Mouse (Mus musculus) neural tube, embryonic 13.5 days (tissue): ENCODE results near the gene Fam198b. TPM values are rescaled to one million over a fixed set of nuclear protein-coding genes. Genes with fewer than 3 reads are reported as not detected.
"Not testable (repeated sequence)": the region's sequence is repeated elsewhere in the genome, so short reads cannot be mapped to it uniquely, and the experiment has no call there.

ENCODE experiments used
- ATAC-seq: fragments of 200-750 bp; cut with Nextera tagmentation; 2 replicates; pipeline ENCODE4 v1.8.0; 2017; ENCODE audit warnings: low read depth, mild to moderate bottlenecking, moderate TSS enrichment, moderate library complexity
- H3K27ac ChIP-seq: fragments of 300-500 bp; sonication (generic); replicated peaks from 2 replicates; pipeline ENCODE4 v1.5.1; 2015; ENCODE audit warnings: moderate library complexity, mild to moderate bottlenecking, inconsistent platforms
- H3K27me3 ChIP-seq: fragments of 300-500 bp; sonication (generic); 2 replicates; pipeline ENCODE4 v1.6.1; 2015; ENCODE audit warnings: mild to moderate bottlenecking, inconsistent platforms
- H3K36me3 ChIP-seq: fragments of 300-500 bp; sonication (generic); 2 replicates; pipeline ENCODE4 v1.6.1; 2015; ENCODE audit warnings: mild to moderate bottlenecking, inconsistent platforms
- H3K4me1 ChIP-seq: fragments of 300-500 bp; sonication (generic); replicated peaks from 2 replicates; pipeline ENCODE4 v1.6.1; 2015; ENCODE audit warnings: inconsistent platforms
- H3K4me2 ChIP-seq: fragments of 300-500 bp; sonication (generic); 2 replicates; pipeline ENCODE4 v1.6.1; 2015; ENCODE audit warnings: inconsistent platforms, mild to moderate bottlenecking, moderate library complexity
- H3K4me3 ChIP-seq: fragments of 300-500 bp; sonication (generic); 2 replicates; pipeline ENCODE4 v1.5.1; 2015; ENCODE audit warnings: mild to moderate bottlenecking, inconsistent platforms
- H3K9ac ChIP-seq: fragments of 300-500 bp; sonication (generic); 2 replicates; pipeline ENCODE4 v1.6.1; 2015; ENCODE audit warnings: moderate library complexity, mild to moderate bottlenecking, inconsistent platforms
- H3K9me3 ChIP-seq: fragments of 300-500 bp; sonication (generic); 2 replicates; pipeline ENCODE4 v1.6.1; 2016; ENCODE audit warnings: inconsistent platforms
- WGBS: fragments of 180-500 bp; shearing (Covaris S2); methylation state at CpG from one replicate; pipeline ENCODE4 v1.1.7; 2015; 5-methylcytosine and 5-hydroxymethylcytosine counted together
- polyA plus RNA-seq: library from polyadenylated mRNA; unstranded; fragments of >200 nt; fragmentation: Nextera tagmentation; extraction: Ambion mirVana; gene quantifications from 2 replicates; pipeline ENCODE4 v1.2.1, GENCODE M21; 2015

Fam198b gene
- polyA plus RNA-seq, 1 experiment from 2014 or later, result 7.8 TPM

GRCm38 (mm10) chr3:79936213-79936612 is 51.9 kb downstream of the Fam198b start:
- Histone ChIP-seq H3K4me3 (no peak overlapping the region), H3K4me1 (0 out of 2 replicates have a peak, but pooled peaks cover 1% of the 10 kb centered on the region), H3K9me3 (no peaks in the 10 kb centered on the region), H3K27me3 (no peaks in the 10 kb centered on the region), H3K9ac (no peak overlapping the region), H3K27ac (no peak overlapping the region), H3K4me2 (no peak overlapping the region), H3K36me3 (no peaks in the 10 kb centered on the region)
- WGBS, result 81% methylated on average over 6 of the region's 6 CpGs
- ATAC-seq, result no peak

GRCm38 (mm10) chr3:79936730-79937447 is 52.6 kb downstream of the Fam198b start:
- H3K9ac ChIP-seq, result no peak overlapping the region
- H3K4me2 ChIP-seq, result no peak overlapping the region
- no peaks in the 10 kb centered on the region for H3K4me1 ChIP-seq
- 87% methylated on average over 3 of the region's 3 CpGs for WGBS
- no peak overlapping the region for H3K27ac ChIP-seq
- no peak for ATAC-seq
- H3K36me3 ChIP-seq, result no peaks in the 10 kb centered on the region
- no peak overlapping the region for H3K4me3 ChIP-seq
- H3K27me3 ChIP-seq, result no peaks in the 10 kb centered on the region
- no peaks in the 10 kb centered on the region for H3K9me3 ChIP-seq

DNA sequence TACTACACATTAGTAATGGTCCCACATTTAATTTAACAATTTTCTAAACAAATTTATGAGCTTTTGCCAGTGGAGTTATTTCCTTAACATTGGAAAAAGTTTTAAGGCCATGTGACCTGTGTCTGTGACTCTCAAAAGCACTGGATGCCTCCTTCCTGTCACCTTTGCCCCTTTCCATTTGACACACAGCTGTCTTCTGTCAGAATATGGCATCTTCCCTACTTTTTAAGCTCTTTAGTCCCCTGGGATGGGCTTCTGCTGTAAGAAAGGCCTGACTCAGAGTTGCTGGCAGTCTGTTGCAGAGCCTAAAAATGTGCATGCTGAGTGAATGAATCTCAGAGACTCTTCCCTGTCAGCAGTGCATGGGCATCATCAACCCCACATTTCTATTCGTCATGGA is 63.4 kb downstream of the Fam198b start:
- H3K4me2 ChIP-seq, result no peak overlapping the region
- no peak for ATAC-seq
- WGBS, result 66% methylated on average over 1 of the region's 1 CpGs
- H3K4me1 ChIP-seq, result no peaks in the 10 kb centered on the region
- H3K27me3 ChIP-seq, result no peaks in the 10 kb centered on the region
- H3K4me3 ChIP-seq, result no peak overlapping the region
- no peaks in the 10 kb centered on the region for H3K36me3 ChIP-seq
- no peak overlapping the region for H3K27ac ChIP-seq
- no peak overlapping the region for H3K9ac ChIP-seq
- no peaks in the 10 kb centered on the region for H3K9me3 ChIP-seq

DNA sequence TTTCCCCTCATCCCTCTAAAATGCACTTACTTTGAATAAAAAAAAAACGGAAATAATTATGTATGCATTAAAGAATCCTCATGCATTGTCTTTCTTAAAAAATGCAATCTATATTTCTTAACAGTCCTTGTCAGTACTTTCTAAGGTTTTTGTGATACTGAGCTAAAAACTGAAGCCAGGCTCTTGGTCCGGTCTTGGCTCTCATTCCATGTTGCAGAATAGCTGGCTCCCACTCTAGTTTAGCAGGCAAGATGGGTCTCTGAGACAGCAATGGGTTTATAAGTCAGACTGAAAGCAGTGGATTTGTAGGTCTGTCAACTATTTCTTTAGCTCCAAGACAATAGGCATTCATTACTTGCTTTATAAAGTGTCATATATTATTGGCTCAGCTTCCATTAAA is 63.8 kb downstream of the Fam198b start:
- Histone ChIP-seq H3K36me3 (no peaks in the 10 kb centered on the region), H3K4me3 (no peak overlapping the region), H3K9ac (no peak overlapping the region), H3K27ac (no peak overlapping the region), H3K9me3 (no peaks in the 10 kb centered on the region), H3K27me3 (no peaks in the 10 kb centered on the region), H3K4me2 (no peak overlapping the region), H3K4me1 (no peaks in the 10 kb centered on the region)
- no peak for ATAC-seq
- 77% methylated on average over 2 of the region's 2 CpGs for WGBS

DNA sequence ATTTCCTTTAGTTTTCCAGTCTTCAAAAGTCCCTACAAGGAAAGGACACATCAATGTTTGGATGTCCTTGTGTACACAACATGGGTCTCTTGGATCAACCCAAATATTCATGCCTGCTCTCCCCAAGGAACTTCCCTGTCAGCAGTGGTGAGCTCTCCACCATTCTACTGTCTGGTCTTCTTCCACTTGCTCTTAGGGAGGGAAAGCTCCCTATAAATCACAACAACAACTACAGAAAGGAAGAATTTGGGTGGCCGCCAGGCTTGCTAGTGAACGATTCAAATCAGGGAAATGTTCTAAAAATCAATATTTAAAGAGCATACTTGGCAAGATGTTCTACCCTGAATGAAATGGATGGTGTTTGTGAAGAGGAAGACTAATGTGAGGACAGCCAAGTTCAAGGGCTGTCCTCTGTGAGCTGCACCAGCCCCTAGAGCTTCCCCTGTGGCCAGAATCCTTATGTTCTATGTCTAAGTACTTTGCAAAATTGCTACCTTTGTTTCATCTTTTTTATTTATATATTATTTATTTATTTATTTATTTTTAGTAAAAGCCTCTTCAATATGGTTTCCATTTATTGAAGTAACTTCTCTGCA is 68.9 kb downstream of the Fam198b start:
- Histone ChIP-seq H3K4me3 (no peak overlapping the region), H3K9me3 (no peaks in the 10 kb centered on the region), H3K36me3 (no peaks in the 10 kb centered on the region), H3K4me1 (no peaks in the 10 kb centered on the region), H3K9ac (no peak overlapping the region), H3K4me2 (no peak overlapping the region), H3K27me3 (no peaks in the 10 kb centered on the region), H3K27ac (no peak overlapping the region)
- 77% methylated on average over 2 of the region's 2 CpGs for WGBS
- ATAC-seq, result no peak

GRCm38 (mm10) chr3:79955262-79955661 is 70.9 kb downstream of the Fam198b start:
- Histone ChIP-seq H3K36me3 (no peaks in the 10 kb centered on the region), H3K4me1 (no peaks in the 10 kb centered on the region), H3K27me3 (no peaks in the 10 kb centered on the region), H3K9ac (no peak overlapping the region), H3K27ac (no peak overlapping the region), H3K4me3 (no peak overlapping the region), H3K4me2 (no peak overlapping the region), H3K9me3 (no peaks in the 10 kb centered on the region)
- WGBS, result 87% methylated on average over 3 of the region's 3 CpGs
- no peak for ATAC-seq

DNA sequence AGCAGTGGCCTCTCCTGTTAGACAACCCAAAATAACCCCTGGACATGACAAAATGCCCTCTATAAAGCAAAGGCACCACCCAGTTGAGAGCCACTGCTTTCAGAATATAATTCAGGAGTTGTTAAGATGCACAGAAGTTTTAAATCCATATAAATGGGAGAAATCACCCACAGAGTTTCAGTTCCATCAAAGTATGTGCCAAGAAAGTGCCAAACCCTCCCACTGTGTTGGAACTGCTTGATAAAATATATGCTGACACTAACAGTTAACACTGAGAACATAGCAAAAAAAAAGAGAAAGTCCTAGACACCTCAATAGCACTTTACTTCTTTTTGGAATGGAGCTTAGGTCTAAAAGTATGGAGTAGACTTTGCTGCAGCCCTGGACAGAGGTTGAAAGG is 72.5 kb downstream of the Fam198b start:
- Histone ChIP-seq H3K27ac (no peak overlapping the region), H3K4me1 (no peaks in the 10 kb centered on the region), H3K9ac (no peak overlapping the region), H3K4me3 (no peak overlapping the region), H3K27me3 (no peaks in the 10 kb centered on the region), H3K36me3 (no peaks in the 10 kb centered on the region), H3K9me3 (no peaks in the 10 kb centered on the region), H3K4me2 (no peak overlapping the region)
- no peak for ATAC-seq

DNA sequence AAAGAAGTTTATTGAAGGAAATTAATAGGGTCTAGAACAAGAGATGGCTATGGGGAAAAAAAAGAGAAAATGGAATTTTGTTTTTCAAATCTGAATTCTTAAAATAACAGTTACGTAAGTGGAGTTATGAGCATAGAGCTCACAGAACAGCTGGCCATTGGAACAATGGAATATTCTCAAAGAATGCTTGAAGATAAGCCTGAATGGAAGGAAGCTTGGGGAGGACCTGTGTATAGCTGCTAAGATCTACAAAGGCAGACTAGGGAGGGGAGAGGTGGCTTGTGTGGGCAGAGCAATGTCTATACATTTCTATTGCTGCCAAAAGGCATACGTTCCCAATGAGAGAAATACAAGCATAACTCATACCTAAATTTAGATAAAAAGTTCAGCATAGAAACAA is 73.4 kb downstream of the Fam198b start:
- H3K4me3 ChIP-seq, result no peak overlapping the region
- no peaks in the 10 kb centered on the region for H3K9me3 ChIP-seq
- H3K4me2 ChIP-seq, result no peak overlapping the region
- no peak for ATAC-seq
- H3K4me1 ChIP-seq, result no peaks in the 10 kb centered on the region
- 88% methylated on average over 2 of the region's 2 CpGs for WGBS
- no peak overlapping the region for H3K27ac ChIP-seq
- no peak overlapping the region for H3K9ac ChIP-seq
- H3K27me3 ChIP-seq, result no peaks in the 10 kb centered on the region
- no peaks in the 10 kb centered on the region for H3K36me3 ChIP-seq

DNA sequence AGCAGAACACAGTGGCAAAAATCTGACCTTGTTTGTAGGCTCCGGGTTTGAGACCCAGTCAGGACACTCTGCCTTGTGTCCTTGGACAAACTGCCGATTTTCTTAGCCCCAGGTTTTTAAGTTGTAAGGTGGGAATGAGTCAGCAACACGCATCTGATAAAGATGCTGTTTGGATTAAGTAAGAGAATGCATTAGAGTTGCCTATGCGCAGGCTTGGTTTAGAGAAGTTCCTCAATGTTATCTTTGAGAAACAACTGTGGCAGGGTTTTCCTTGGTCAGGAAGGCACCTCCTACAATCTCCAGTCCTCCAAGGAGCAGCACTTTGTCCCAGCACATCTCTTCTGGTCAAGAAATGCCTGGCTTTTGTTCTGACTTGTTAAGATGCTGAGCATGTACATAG is 82.4 kb downstream of the Fam198b start:
- H3K9ac ChIP-seq, result no peak overlapping the region
- no peaks in the 10 kb centered on the region for H3K9me3 ChIP-seq
- no peaks in the 10 kb centered on the region for H3K36me3 ChIP-seq
- no peak overlapping the region for H3K4me3 ChIP-seq
- no peaks in the 10 kb centered on the region for H3K27me3 ChIP-seq
- WGBS, result 92% methylated on average over 4 of the region's 4 CpGs
- H3K4me1 ChIP-seq, result no peaks in the 10 kb centered on the region
- no peak overlapping the region for H3K27ac ChIP-seq
- no peak overlapping the region for H3K4me2 ChIP-seq
- ATAC-seq, result no peak

GRCm38 (mm10) chr3:79967346-79967745 is 83.0 kb downstream of the Fam198b start:
- Histone ChIP-seq H3K9ac (no peak overlapping the region), H3K36me3 (no peaks in the 10 kb centered on the region), H3K9me3 (no peaks in the 10 kb centered on the region), H3K4me3 (no peak overlapping the region), H3K27me3 (no peaks in the 10 kb centered on the region), H3K27ac (no peak overlapping the region), H3K4me2 (no peak overlapping the region), H3K4me1 (no peaks in the 10 kb centered on the region)
- ATAC-seq, result no peak
- 60% methylated on average over 1 of the region's 1 CpGs for WGBS

- ATAC-seq, result no peak
- Histone ChIP-seq H3K4me1 (no peaks in the 10 kb centered on the region), H3K27ac (no peak overlapping the region), H3K4me2 (no peak overlapping the region), H3K27me3 (no peaks in the 10 kb centered on the region), H3K36me3 (no peaks in the 10 kb centered on the region), H3K9ac (no peak overlapping the region), H3K9me3 (no peaks in the 10 kb centered on the region), H3K4me3 (no peak overlapping the region)
- 82% methylated on average over 2 of the region's 2 CpGs for WGBS
Measured at GRCm38 (mm10) chr3:79968426-79968825, 84.1 kb downstream of the Fam198b start.

GRCm38 (mm10) chr3:79969536-79969935 is 85.2 kb downstream of the Fam198b start:
- ATAC-seq, result not testable (repeated sequence)

GRCm38 (mm10) chr3:79970070-79970469 is 85.7 kb downstream of the Fam198b start:
- H3K9ac ChIP-seq, result no peak overlapping the region
- H3K27ac ChIP-seq, result no peak overlapping the region
- no peak overlapping the region for H3K4me3 ChIP-seq
- WGBS, result 94% methylated on average over 2 of the region's 2 CpGs
- no peaks in the 10 kb centered on the region for H3K27me3 ChIP-seq
- ATAC-seq, result no peak
- no peaks in the 10 kb centered on the region for H3K9me3 ChIP-seq
- no peaks in the 10 kb centered on the region for H3K36me3 ChIP-seq
- H3K4me1 ChIP-seq, result no peaks in the 10 kb centered on the region; the same call in 1 of the 2 replicates
- no peak overlapping the region for H3K4me2 ChIP-seq

More at GRCm38 (mm10) chr3:79969536-79969935, 85.2 kb downstream of the Fam198b start:
- WGBS, result 86% methylated on average over 3 of the region's 3 CpGs
- not testable (repeated sequence) for H3K27ac ChIP-seq, H3K4me1 ChIP-seq, H3K9me3 ChIP-seq, H3K36me3 ChIP-seq, H3K27me3 ChIP-seq, H3K9ac ChIP-seq, H3K4me2 ChIP-seq, H3K4me3 ChIP-seq
